Mouse (Mus musculus): ENCODE results near the gene Gm8947. TPM values are rescaled to one million over a fixed set of nuclear protein-coding genes. Genes with fewer than 3 reads are reported as not detected.

Gm8947 gene
- polyA plus RNA-seq, 1 experiment from 2014 or later: not detected

DNA sequence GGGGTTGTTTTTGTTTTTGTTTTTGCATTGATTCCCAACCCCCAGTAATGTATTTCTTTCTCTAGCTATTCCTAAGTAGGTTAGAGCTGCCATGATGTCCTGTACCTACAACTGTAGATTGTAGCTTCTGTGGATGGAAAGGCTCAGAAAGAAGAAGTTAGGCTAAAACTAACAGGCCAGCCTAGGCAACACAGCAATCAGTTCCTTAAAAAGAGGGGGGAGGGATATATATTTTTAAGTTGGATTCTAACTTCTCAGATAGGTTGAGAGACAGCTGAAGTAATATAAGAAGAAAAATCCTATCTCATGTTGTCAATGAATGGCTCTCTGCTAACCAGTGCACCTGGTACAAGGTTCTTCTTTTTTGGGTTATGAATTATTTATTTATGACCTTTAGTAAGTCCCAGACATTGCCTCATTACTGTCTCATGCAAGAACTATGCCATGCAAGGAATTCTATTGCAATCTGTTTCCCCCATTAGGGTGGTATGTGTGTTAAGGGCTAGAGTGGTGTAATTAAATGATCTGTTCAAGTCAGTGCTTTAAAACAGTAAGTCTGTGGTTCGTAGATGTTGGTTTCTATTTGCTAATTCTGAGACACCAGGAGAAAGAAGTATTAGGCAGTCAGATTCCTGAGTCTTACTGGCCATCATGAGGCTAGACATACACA is 36.3 kb downstream of the Gm8947 start:
- no peaks in the 10 kb centered on the region for H3K9me3 ChIP-seq (replicated peaks)
- no peak for ATAC-seq (replicated peaks; ENCODE audit: insufficient number of reproducible peaks, insufficient read depth, low FRiP score, low read depth)
- 64% methylated on average over 1 of the region's 1 CpGs for WGBS

DNA sequence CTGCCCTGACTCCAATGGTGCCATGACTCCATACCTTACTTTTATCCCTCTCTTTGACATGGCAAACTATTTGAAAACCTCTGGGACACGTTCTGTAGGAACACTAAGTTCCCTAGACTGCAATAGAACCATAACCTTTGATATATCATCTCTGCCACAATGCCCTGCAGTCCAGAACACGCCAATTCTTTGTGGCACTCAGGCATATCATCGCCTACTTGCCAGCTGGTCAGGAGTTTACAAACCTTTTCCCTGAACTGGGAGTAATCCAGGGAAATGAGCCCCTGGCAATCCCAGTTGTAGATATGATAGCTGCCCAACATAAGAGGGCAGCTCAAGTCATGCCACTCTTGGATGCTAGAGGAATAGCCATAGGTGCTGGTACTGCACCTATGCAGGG is 40.2 kb downstream of the Gm8947 start:
- H3K9me3 ChIP-seq (replicated peaks): no peaks in the 10 kb centered on the region
- H3K4me1 ChIP-seq (replicated peaks): peaks cover 14% of the 10 kb centered on the region
- no peak overlapping the region for H3K4me3 ChIP-seq
- ATAC-seq (replicated peaks; ENCODE audit: insufficient number of reproducible peaks, insufficient read depth, low FRiP score, low read depth): no peak
- H3K9ac ChIP-seq: no peak overlapping the region
- no peak overlapping the region for H3K27ac ChIP-seq
- H3K4me2 ChIP-seq: no peak overlapping the region
- WGBS: 82% methylated on average over 3 of the region's 3 CpGs
- no peaks in the 10 kb centered on the region for H3K36me3 ChIP-seq
- no peaks in the 10 kb centered on the region for H3K27me3 ChIP-seq

More for the DNA sequence above, 36.3 kb downstream of the Gm8947 start:
- no peak overlapping the region for H3K4me2 ChIP-seq
- no peaks in the 10 kb centered on the region for H3K4me1 ChIP-seq (replicated peaks)
- H3K27ac ChIP-seq: no peak overlapping the region
- no peaks in the 10 kb centered on the region for H3K36me3 ChIP-seq
- no peak overlapping the region for H3K4me3 ChIP-seq
- no peak overlapping the region for H3K9ac ChIP-seq
- H3K27me3 ChIP-seq: no peaks in the 10 kb centered on the region

DNA sequence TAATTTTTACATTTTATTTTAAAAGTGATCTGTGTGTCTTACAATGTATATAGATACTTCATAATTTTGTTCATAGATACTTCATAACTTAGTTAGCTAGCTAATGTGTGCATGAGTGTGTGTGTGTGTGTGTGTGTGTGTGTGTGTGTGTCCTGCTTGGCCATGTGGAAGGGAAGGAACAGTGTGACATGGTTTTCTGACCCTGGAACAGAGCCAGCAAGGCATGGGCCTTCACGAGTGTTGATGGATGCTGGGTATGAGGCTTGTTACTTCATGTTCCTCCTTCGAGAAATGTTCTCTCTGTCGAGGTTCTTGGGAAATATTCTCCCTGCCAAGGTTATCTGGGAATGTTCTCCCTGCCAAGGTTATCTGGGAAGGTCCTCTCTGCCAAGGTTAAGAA is 41.6 kb downstream of the Gm8947 start:
- Histone ChIP-seq H3K27me3 (no peaks in the 10 kb centered on the region), H3K4me1 (replicated peaks) (peaks cover 18% of the 10 kb centered on the region), H3K9ac (no peak overlapping the region), H3K27ac (no peak overlapping the region), H3K4me3 (no peak overlapping the region), H3K9me3 (replicated peaks) (no peaks in the 10 kb centered on the region), H3K4me2 (no peak overlapping the region), H3K36me3 (no peaks in the 10 kb centered on the region)
- no peak for ATAC-seq (replicated peaks; ENCODE audit: insufficient number of reproducible peaks, insufficient read depth, low FRiP score, low read depth)
- WGBS: 64% methylated on average over 3 of the region's 3 CpGs

DNA sequence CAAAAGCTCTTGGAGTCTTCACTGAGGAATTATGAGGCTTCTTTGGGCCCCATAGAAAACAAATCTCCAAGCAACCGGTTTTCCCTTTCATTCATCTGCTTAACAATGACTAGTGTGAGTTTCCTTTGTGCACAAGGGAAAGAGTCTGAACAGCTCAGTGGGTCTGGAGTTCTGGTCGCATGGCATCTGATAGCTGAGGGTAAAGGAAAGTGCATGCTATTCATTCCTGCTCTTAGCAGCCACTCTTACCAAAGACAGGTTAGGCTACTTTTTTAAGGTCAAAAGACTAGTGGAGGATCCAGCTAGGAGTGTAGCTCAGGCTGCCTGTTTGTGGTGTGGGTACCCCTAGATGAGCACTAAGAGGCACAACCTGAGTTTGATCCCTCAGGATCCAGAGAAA is 43.4 kb downstream of the Gm8947 start:
- H3K9ac ChIP-seq: no peak overlapping the region
- WGBS: 52% methylated on average over 2 of the region's 2 CpGs
- peaks cover 18% of the 10 kb centered on the region for H3K4me1 ChIP-seq (replicated peaks)
- no peaks in the 10 kb centered on the region for H3K36me3 ChIP-seq
- no peak overlapping the region for H3K4me3 ChIP-seq
- H3K4me2 ChIP-seq: no peak overlapping the region
- H3K9me3 ChIP-seq (replicated peaks): no peaks in the 10 kb centered on the region
- no peak for ATAC-seq (replicated peaks; ENCODE audit: insufficient number of reproducible peaks, insufficient read depth, low FRiP score, low read depth)
- H3K27me3 ChIP-seq: no peaks in the 10 kb centered on the region
- H3K27ac ChIP-seq: peak overlapping the region; percentile 68; the same call in 1 of the 2 replicates

DNA sequence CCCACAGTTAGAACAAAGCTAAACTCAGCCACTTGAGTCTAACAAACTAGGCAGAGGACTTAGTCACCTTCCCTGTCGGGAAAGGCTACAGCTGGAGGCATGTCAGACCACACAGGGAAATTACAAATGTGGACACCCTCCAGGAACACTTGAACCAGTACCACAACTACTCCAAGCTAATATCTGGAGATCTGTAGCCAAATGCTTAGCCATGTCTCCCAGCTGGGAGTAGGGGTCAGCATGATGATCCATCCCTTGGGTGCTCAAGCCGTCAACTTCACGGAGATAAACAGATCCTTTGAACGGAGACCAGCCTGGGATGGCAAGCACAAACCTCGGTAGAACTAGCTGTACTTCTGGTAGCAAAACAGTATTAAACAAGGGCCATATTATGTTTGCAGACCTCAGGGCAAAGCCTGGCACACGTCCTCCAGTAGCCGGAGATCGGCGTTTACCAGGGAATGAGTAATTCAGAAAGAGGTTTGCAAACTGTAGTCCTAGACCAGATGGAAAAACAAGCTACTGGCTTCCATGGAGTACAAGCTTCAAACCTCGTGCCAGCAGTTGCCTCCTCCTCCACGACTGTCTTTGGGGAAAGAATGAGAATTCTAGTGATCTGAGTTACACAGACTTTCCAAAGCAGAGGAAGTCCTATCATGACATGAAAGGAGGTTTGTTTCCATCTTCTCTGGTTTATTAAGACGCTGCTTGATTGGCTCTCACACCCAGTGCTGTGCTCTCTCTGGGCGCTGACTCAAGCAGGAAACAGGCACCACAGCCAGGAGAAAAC is 44.2 kb downstream of the Gm8947 start:
- H3K4me1 ChIP-seq (replicated peaks): peaks cover 18% of the 10 kb centered on the region
- H3K4me3 ChIP-seq: no peak overlapping the region
- H3K27me3 ChIP-seq: no peaks in the 10 kb centered on the region
- no peaks in the 10 kb centered on the region for H3K9me3 ChIP-seq (replicated peaks)
- no peak overlapping the region for H3K9ac ChIP-seq
- peak; percentile 81 for ATAC-seq (replicated peaks; ENCODE audit: insufficient number of reproducible peaks, insufficient read depth, low FRiP score, low read depth)
- WGBS: 57% methylated on average over 13 of the region's 13 CpGs
- H3K36me3 ChIP-seq: no peaks in the 10 kb centered on the region
- H3K27ac ChIP-seq: peak overlapping the region; percentile 68
- H3K4me2 ChIP-seq: no peak overlapping the region

DNA sequence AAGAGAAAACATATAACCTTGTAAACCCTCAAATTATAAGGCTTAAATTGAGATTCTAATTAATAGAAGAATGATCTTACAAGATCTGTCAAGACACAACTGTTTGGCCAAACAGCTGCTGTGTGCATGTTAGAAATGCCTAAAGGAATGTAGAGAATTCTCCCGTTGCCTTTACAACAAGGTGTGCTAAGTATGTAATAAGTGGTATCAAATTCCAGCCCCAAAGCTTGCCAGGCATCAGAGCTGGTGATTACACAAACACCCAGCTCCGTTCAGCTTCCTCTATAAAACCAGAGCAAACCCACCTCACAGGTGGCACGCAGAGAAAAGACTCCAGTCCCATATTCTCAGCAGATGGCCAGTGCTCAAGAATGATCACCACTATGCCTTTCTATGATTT is 45.6 kb downstream of the Gm8947 start:
- WGBS: 46% methylated on average over 3 of the region's 3 CpGs
- no peak for ATAC-seq (replicated peaks; ENCODE audit: insufficient number of reproducible peaks, insufficient read depth, low FRiP score, low read depth)
- H3K9me3 ChIP-seq (replicated peaks): no peaks in the 10 kb centered on the region
- no peak overlapping the region for H3K9ac ChIP-seq
- no peak overlapping the region for H3K4me2 ChIP-seq
- no peak overlapping the region for H3K4me3 ChIP-seq
- no peaks in the 10 kb centered on the region for H3K36me3 ChIP-seq
- H3K4me1 ChIP-seq (replicated peaks): peaks cover 18% of the 10 kb centered on the region
- H3K27ac ChIP-seq: no peak overlapping the region
- H3K27me3 ChIP-seq: no peaks in the 10 kb centered on the region

DNA sequence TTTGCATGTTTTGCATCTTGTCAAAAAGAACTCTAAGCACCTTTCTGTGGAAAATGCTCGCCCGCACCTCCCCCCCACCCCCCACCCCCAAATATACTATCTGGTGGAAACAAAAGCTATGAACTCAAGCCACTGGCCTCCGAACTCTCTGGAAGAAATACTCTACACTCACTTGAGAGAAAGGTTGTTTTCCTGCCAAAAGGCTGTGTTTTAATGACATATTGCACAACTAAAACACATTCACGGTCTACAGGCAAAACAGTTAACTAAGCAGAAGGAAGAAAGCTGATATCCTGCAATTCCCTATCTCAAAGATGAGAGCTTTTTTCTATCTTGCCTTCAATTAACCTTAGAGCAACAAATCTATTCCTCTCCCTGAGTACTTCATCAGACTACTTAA is 51.2 kb downstream of the Gm8947 start:
- Histone ChIP-seq H3K9ac (no peak overlapping the region), H3K4me2 (no peak overlapping the region), H3K36me3 (no peaks in the 10 kb centered on the region), H3K4me1 (replicated peaks) (no peaks in the 10 kb centered on the region), H3K9me3 (replicated peaks) (no peaks in the 10 kb centered on the region), H3K27ac (no peak overlapping the region), H3K4me3 (no peak overlapping the region), H3K27me3 (no peaks in the 10 kb centered on the region)
- 81% methylated on average over 4 of the region's 4 CpGs for WGBS
- no peak for ATAC-seq (replicated peaks; ENCODE audit: insufficient number of reproducible peaks, insufficient read depth, low FRiP score, low read depth)

Other genes with a start within 250 kb of the Gm8947 start
- gene Hmcn1, start 198.9 kb upstream of the Gm8947 start, polyA plus RNA-seq (2015; fragmentation: Nextera tagmentation; extraction: Ambion mirVana): 19.8 and 21.0 TPM in 2 replicates
- gene Gm47985, start 9.8 kb upstream of the Gm8947 start, polyA plus RNA-seq (2015; fragmentation: Nextera tagmentation; extraction: Ambion mirVana): 0.09 TPM in 1 of 2 replicates, not detected in the other
- not detected in 2 replicates for gene Gm47995, start 6.1 kb downstream of the Gm8947 start, polyA plus RNA-seq (2015; fragmentation: Nextera tagmentation; extraction: Ambion mirVana)
- not detected in 2 replicates for gene 3110040M04Rik, start 11.7 kb downstream of the Gm8947 start, polyA plus RNA-seq (2015; fragmentation: Nextera tagmentation; extraction: Ambion mirVana)
- not detected in 2 replicates for gene Gm47996, start 17.8 kb downstream of the Gm8947 start, polyA plus RNA-seq (2015; fragmentation: Nextera tagmentation; extraction: Ambion mirVana)
- 278 and 308 TPM in 2 replicates for gene Ivns1abp, start 152.1 kb downstream of the Gm8947 start, polyA plus RNA-seq (2015; fragmentation: Nextera tagmentation; extraction: Ambion mirVana)
- gene Swt1, start 236.1 kb downstream of the Gm8947 start, polyA plus RNA-seq (2015; fragmentation: Nextera tagmentation; extraction: Ambion mirVana): 13.0 and 16.9 TPM in 2 replicates
- gene Trmt1l, start 236.2 kb downstream of the Gm8947 start, polyA plus RNA-seq (2015; fragmentation: Nextera tagmentation; extraction: Ambion mirVana): 37.1 and 39.6 TPM in 2 replicates

Measured in heart, embryonic 15.5 days (tissue).